Mouse (Mus musculus): ENCODE measurements around the gene Cltc.

Gene Cltc

DNA sequence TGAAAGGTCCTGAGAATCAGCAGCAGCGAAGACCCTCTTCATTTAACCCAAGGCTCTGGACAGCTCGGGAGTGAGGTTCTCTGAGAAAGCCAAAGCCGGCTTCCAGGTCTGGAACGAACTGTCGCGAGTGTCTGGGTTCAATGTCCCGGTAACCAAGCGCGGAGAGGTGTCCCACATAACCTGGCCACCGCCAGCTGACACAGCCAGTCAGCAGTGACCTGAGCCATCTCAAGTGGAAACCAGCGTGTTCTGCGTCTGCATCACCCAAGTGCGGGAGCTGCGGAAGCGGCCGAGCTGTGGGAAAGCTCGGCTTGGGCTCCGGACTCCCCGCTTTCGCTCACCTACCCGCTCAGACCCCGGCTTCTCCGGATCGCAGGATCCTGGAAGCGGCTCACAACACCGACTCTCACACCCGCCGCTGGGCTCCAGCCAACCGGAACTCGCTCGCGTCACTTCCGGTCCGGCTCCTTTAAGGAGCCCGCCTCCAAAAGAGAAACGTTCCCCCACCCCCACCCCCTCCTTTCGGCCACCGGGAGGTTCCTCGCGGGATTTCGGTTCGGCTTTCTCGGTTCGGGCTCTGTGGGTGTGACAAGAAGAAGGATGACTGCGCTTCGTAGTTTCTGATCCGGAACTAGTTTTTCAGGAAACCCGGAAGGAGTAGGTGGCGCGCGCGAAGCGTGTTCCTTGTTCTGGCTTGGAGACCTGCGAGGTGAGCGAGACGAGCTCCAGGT lies 73.8 kb downstream of the Cltc start, which contains the start of the genes Vmp1 and Ptrh2:
Gene Vmp1, minus strand, starts transcription at position 442 of the 731 bp plus-strand sequence.
Gene Ptrh2, plus strand, starts transcription at position 591 of the 731 bp plus-strand sequence.
- peak; percentile 88 to 95 for DNase-seq (ENCODE audit: low spot score in 2 of 2)

DNA sequence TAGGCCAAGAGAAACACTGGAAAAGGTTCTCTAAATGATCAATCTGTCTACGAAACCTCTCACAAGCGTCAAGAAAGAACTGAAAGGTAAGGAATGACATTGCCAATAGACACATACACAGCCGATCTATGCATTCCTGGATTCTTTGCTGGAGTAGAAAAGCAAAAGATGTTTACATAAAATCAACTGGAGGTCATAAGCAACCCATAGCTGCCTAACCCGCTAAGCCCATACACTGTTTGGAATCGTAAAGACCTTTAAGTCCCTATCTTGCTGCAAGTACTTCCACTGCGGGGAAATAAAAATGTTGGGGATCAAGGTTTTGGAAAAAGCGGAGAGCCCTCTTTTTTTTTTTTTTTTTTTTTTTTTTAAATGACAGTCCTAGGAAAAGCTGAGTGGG lies 74.5 kb downstream of the Cltc start:
- no peak for DNase-seq (ENCODE audit: low spot score in 2 of 2)

DNA sequence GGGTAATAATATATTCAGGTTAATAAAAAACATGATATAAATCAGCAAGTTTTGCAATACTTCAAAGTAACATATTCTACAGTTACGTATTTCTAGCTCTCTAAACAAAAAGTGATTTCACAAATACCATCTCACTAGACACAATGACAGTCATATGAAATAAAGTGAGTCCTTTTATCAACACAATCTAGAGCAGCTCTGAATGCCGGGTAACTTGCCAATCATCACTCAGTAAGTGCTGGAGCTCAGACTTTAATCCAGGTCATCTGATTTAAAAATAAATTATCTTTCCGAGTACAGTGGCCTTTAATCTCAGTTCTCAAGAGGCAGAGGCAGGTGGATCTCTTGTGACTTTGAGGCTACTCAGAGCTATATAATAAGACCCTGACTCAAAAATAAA lies 75.9 kb downstream of the Cltc start:
- DNase-seq (ENCODE audit: low spot score in 2 of 2): no peak

DNA sequence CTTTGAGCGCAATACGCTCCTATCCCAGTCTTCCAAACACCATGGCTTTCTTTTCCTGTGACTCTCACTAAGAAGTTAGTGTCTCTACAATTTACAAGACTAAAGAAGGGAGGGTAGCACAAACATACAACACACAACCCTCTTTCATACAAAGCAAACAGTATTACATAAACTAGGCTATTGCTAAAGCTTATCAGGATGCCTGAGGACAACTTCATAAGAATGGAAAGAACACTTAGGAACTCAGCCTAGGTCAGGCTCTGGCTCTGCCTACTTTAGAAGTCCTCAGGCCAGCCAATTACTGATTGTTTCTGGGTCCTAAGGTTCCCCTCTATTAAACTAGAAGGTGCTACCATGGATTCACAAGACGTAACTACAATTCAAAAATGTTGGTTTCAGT lies 76.6 kb downstream of the Cltc start:
- no peak for DNase-seq (ENCODE audit: low spot score in 2 of 2)

DNA sequence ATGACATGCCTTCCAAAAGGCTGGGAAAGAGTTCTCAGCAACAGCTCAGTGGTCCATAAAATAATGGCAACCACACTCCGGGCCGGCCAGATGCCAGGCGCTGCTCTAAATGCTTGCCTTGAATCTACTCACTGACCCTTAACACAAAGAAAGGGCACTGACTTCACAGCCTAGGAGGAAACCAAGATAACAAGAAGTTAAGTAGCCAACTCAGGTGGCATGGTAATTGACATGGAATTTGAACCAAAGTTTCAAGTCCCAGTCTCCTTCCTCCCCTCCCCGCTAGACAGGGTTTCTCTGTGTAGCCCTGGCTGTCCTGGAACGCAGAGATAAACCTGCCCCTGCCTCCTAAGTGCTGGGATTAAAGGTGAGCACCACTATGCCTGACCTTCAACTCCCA lies 78.4 kb downstream of the Cltc start:
- no peak for DNase-seq (ENCODE audit: low spot score in 2 of 2)

DNA sequence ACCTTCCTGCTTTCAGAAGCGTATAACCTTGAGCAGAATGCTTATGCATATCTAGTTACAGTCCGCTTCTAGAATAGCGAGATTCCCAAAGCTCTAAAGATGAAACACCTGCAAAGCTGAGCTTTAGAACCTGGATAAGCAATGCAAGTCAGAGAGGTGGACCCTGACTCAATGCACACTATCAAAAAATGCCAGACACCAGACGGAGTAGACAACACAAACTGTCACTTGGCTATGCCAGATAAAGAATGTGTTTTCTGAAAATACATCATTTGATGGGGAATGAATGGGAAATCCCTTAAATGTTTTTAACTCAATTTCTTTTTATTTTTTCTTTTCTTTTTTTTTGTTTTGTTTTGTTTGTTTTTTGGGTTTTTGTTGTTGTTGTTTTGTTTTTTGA lies 81.8 kb downstream of the Cltc start:
- no peak for DNase-seq (ENCODE audit: low spot score in 2 of 2)

DNA sequence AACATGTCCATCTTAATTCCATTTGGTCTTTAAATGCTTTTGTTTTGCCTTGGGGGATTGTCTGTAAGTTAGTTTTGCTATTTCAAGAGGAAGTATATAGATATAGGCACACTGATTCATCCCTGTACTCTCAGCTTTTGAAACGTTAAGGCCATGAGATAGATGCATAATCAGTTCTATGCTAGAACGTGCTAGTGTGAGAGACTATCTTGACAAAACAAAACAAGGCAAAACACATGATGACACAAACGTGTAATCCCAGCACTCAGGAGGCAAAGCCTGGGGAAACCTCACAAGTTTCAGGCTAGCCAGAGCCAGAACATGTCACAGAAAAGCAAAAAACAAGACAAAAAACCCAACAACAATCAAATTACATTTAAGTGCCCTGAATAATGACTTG lies 84.6 kb downstream of the Cltc start:
- DNase-seq (ENCODE audit: low spot score in 2 of 2): no peak

DNA sequence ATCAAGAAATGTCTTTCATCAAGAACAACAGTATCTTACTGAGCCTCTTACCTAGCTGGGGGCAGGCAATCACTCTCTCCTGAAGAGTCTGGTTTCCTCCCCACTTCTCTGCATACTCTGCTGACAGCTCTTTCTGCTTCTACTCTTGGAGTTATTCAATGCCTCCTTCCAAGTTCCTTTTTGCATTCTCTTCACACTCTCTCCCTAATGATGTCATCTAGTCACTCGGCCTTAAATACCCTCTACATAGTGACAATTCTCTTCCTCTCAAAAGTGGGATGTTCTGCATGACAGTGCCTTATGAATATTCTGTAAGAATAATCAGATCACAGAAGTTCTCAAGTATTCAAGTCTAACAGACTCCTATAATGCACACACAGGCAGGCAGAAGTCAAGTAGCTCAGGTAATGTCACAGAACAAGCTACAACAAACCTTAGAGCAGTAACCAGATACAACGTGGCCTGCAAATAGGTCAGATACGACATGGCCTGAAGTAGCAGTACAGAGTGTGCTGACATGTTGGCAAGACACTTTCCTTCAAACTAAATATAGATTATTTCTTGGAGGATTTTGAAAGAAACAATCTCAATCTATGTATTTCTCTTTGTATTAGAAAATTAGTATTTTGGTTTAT lies 86.2 kb downstream of the Cltc start:
- no peak for DNase-seq (ENCODE audit: low spot score in 2 of 2)

DNA sequence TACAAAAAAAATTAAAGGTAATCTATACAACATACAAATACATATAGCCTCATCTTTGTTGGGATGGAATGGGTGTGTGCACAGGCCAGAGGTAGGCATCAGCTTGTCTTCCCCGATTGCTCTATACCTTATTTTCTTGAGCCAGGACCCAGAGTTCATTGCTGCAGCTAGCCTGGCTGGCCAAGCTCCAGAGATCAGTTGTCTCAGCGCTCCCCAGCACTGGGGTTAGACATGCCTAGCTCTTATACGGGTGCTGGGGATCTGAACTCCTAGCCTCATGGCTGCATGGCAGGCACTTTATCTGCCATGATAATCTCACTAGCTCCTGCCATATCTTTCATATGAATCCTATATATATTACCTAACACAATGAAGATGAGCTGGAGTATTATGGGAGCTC lies 89.2 kb downstream of the Cltc start:
- no peak for DNase-seq (ENCODE audit: low spot score in 2 of 2)

DNA sequence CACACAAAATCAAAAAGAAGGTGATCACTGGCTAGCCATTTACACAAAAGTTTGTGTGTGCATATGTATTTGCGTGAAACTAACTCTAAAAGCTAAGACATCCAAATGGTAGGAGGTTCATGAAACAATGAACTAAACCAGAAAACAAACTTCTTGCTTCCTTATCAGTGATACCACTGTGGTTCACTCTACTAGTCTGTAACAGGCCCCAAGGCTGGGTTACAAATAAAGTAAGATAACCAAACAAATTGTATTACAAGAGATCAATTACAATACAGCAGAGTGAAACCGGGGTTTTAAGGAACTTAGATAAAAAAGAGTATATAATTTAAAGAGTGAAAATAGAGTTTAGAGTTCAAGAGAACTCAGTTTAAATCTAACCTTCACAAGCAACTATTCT lies 89.8 kb downstream of the Cltc start:
- DNase-seq (ENCODE audit: low spot score in 2 of 2): no peak

DNA sequence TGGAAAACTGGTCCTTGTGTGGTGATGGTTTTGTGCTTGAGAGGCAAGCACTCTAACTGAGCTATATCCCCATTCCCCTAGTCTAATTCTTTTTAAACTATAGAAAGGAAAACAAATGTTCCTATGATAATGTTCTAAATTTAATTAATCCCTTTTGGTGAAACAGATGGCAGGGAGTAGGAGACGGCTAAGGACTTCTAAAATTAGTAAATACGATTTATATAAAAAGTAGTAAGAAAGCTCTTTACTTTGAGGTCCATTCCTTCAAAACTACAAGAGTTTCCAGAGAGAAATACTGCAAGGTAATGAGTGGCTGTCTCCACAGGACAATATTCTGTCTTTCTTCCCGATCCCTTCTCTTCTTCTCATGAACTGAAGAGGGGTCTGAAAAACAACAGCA lies 93.0 kb downstream of the Cltc start:
- no peak for DNase-seq (ENCODE audit: low spot score in 2 of 2)

DNA sequence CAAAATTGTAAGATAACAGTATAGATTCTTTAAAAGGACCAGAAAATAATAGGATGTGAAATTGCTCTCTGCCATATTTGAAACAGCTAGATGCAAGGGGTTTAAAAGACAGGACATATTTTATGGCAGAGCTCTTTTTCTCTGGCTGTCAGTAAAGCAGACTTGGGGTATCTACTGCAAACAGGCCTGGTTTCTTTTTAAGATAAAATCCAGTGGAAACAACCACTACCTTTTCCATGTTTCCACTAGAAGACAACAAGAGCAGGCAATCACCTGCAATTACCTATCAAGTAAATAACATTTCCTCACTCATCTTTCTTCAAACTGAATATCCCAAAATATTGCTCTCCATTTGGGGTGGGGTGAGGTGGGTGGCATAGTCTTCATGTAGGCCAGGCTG lies 93.4 kb downstream of the Cltc start:
- DNase-seq (ENCODE audit: low spot score in 2 of 2): no peak

DNA sequence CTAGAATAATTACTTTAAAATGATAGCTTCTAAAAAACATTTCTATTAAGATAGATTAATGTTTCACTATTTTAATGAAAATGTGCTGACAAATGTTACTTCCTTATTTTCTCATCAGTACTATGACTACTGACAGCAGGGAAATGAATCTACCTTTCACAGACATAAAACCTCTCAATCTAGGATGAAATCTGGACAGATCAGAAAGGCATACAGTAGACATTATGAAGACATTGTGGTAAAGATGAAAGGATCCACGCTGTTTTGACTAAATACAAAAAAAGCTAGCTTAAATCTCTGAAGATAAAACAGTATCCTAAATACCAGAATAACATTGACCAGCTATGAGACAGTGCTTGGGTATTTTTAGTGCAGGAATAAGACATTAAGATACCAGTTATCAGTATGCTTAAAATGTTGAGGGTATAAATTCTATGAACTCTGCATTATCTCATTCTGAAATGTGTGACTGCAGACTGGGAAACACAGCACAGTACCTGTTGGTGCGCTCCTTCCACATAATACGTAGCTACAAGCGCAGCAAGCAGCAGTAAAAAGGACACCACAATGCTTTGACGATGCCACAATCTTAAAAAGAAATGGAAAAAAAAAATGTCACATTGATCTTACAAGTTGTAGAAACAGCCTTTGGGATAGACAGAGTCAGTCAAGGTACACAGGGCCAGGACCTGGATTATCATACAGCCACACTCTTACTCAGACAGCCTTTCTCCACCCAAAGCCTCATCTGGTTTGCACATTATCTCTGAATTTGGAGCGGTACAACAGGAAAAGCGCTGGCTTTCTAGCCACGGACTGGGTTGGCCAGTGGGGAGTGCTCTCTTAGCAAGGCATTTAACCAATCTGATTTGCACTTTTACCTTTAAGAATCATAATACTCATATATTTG lies 94.1 kb downstream of the Cltc start:
- peak in 1 of 2 experiments; percentile 52 for DNase-seq (ENCODE audit: low spot score in 2 of 2)

DNA sequence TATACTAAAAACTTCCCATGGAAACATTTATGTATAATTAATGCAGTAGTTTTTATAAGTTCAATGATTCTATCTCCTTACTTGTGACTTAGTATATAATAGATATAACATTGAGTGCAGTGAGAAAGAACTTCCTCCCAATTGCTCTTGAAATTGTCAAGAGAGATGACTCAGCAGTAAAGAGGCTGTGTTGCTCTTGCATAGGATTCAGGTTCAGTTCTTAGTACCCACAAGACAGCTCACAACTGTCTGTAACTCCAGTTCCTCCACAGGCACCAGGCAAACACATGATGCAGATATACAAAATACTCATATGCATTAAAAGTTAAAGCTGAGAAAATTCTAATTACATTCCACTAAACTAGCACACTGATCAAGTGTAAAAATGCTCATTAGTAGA lies 99.5 kb downstream of the Cltc start:
- DNase-seq (ENCODE audit: low spot score in 2 of 2): no peak

DNA sequence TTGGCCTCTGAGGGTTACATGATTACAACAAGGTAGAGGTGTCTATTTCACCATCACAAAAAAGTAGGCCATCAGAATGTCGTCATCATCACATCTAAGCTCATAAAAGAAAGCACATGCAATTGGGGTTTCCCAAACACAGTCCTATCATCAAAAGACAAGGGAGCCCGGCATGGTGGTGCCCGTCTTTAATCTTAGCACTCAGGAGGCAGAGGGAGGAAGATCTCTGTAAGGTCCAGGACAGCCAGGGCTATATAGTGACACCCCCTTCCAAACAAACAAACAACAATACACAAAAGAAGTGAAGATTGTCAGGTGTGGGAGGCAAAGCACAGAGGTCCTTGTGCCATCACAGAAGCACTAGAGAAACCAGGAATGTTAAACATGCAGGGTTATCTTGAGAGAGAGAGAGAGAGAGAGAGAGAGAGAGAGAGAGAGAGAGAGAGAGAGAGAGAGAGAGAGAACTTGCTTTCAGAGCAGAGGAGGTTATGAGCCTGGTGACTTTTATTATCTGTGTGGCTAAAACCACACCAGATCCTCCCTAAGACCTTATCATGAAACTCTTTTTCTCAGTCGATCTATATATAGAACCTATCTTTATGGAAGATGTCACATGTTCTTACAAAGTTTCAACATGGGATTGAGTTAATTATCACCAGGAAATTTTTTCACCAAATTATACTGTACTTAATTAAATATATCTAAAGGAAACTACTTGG lies 100.4 kb downstream of the Cltc start:
- no peak for DNase-seq (ENCODE audit: low spot score in 2 of 2)

DNA sequence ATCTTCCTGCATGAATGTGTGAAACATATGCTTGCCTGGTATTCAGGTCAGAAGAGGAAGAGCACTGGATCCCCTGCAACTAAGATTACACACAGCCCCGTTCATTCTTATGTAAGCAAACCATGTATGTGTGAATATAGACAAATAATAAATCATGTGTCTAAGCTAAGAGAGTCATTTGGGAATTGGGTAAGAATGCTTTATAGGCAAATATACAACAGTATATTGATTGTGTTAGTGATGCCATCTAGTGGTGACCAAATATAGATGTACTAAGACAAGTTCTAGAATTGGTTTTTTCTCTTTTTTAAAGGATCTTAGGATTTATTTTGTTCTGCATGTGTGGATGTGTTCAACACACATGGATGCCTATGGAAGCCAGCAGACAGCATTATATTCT lies 101.7 kb downstream of the Cltc start:
- no peak for DNase-seq (ENCODE audit: low spot score in 2 of 2)

DNA sequence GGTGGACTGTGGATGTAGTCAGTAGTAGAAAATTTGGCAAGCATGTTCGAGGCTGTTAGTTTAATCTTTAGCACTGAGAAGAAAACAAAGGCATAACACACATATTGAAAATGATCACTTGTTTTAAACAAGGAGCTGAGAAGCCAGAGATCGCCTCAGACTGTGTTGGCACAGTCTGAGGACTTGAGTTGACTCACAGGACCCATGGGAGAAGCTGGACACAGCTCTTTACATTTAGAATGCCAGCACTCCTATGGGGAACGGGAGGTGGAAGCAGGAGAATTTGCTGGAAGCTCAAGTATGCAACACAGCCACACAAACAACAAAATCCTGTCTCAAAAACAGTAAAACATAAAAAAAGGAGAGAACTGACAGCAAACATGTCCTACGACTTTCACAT lies 103.3 kb downstream of the Cltc start:
- no peak for DNase-seq (ENCODE audit: low spot score in 2 of 2)

DNA sequence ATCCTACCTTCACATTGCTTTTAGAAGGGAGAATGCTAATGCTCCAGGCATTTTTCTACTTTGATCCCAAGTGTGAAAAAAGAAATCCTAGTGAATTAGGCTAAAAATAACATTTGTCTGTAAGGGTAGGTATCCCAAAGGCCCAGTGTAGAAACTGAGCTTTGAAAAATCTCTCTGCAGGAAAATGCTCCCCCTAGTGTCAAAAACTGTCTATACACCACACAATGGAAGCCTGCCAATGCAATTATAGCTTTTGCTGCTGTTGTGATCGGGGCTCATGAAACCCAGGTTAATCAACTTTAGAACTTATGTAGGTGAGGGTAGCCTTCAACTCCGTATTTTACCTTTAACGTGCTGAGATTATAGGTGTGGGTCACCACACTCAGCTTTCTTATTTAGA lies 103.9 kb downstream of the Cltc start:
- peak; percentile 60 to 73 for DNase-seq (ENCODE audit: low spot score in 2 of 2)

DNA sequence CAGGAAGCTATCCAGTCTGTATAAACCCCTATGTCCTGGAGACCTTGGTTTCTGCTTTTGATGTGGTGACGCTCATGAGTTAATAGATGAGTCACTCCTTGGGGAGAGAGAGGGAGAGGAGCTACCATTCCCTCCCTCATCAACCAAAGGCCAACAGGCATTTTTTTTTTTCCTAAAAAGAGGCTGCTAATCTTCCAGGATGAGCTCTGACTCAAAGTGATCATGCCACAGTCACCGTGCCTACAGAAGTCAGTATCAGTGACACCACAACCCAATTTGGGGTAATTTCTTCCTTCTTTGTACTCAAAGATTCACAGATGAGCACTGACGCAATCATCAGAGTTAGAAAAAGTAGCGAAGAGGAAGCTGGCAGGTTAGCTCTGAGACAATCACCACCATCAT lies 104.8 kb downstream of the Cltc start:
- no peak for DNase-seq (ENCODE audit: low spot score in 2 of 2)

DNA sequence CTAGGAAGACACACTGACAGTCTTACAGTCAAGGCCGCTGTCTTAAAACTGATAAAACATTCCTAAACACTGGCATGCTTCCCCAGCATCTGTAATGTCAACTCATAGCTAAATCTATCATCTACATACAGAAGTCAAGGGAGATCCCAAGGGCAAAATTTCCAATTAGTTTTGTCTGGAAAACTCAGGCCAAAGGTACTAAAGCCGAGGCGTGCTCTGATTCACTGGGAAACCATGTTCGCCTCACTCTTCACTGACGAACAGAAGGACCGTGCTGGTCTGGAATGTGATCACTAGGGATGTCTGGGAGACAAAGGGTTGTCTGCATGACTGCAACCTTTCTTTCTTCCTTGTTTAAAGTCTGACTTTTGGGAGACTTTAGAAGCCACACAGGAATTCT lies 106.7 kb downstream of the Cltc start:
- DNase-seq (ENCODE audit: low spot score in 2 of 2): no peak

DNA sequence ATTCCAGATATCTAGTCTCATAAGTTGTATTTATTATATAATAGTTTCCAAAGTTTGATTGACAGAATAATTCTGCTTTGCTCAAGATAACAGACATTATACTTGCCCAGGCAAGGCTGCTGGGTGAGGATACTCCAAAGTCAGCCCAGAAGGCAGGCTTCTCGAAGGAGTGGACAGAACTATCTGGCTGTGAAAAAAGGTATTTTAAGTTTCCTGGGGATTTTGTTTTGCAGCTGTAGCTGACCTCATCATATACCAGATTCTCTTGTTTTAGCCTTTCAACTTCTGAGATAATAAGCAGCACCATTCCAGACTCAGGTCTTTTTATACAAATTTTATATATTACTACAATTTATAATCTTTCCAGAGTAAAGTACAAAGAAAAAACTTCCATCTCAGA lies 107.8 kb downstream of the Cltc start:
- no peak for DNase-seq (ENCODE audit: low spot score in 2 of 2)
